29 mouse cellular contexts compared by ENCODE assay signal in genomic region chr16:29327910-29328309, GRCm38 (mm10). TPM values are rescaled to one million over a fixed set of nuclear protein-coding genes. Genes with fewer than 3 reads are reported as not detected.
"Had no signal": no experiment of that assay in that cellular context is flagged by ENCODE, and none has a peak within 500 bp of the region (broad histone marks: within the 10 kb centered on the region; RNA-seq: fewer than 3 reads in every experiment).

No protein-coding gene starts in this region.

- H3K4me2 ChIP-seq: heart, embryonic 11.5 days; heart, embryonic 13.5 days; heart, embryonic 15.5 days; hindbrain, embryonic 13.5 days; hindbrain, embryonic 15.5 days; limb, embryonic 13.5 days; limb, embryonic 15.5 days; liver, embryonic 12.5 days had no signal

- H3K36me3 ChIP-seq: heart, embryonic 13.5 days; heart, embryonic 15.5 days; hindbrain, embryonic 13.5 days; hindbrain, embryonic 15.5 days; limb, embryonic 13.5 days; limb, embryonic 15.5 days; liver, embryonic 12.5 days had no signal

- H3K4me1 ChIP-seq: heart, embryonic 13.5 days; heart, embryonic 15.5 days; limb, embryonic 15.5 days; liver, embryonic 12.5 days had no signal

- H3K27ac ChIP-seq: heart, adult 2 months; heart, embryonic 13.5 days; heart, embryonic 15.5 days; hindbrain, embryonic 13.5 days; hindbrain, embryonic 15.5 days; hindbrain, postnatal 0 days; limb, embryonic 13.5 days; limb, embryonic 15.5 days; liver, embryonic 12.5 days; liver, embryonic 14.5 days had no signal

- H3K9ac ChIP-seq: heart, embryonic 13.5 days; heart, embryonic 15.5 days; hindbrain, embryonic 13.5 days; hindbrain, embryonic 15.5 days; limb, embryonic 13.5 days; limb, embryonic 15.5 days; liver, embryonic 12.5 days; liver, embryonic 14.5 days had no signal

- DNase-seq: gastrocnemius, postnatal 14 days; gastrocnemius, postnatal 36 days; heart, adult 11 months; heart, adult 2 months; heart, postnatal 14 days; heart, postnatal 36 days; kidney, adult 11 months; kidney, adult 9 months; kidney, postnatal 25 days; layer of hippocampus, adult 9-11 months; layer of hippocampus, postnatal 36 days; left cerebral cortex, postnatal 4 days had no signal

- H3K9me3 ChIP-seq: heart, embryonic 13.5 days; heart, embryonic 15.5 days; hindbrain, embryonic 13.5 days; hindbrain, embryonic 15.5 days; limb, embryonic 13.5 days; limb, embryonic 15.5 days; liver, embryonic 12.5 days had no signal

- ATAC-seq: hindbrain, postnatal 0 days; intestine, embryonic 16.5 days; liver, embryonic 12.5 days had no signal

- H3K27me3 ChIP-seq: heart, embryonic 13.5 days; heart, embryonic 15.5 days; hindbrain, embryonic 13.5 days; hindbrain, embryonic 15.5 days; limb, embryonic 15.5 days; liver, embryonic 12.5 days had no signal

- H3K4me3 ChIP-seq: heart, adult 2 months; heart, embryonic 13.5 days; heart, embryonic 15.5 days; hindbrain, embryonic 13.5 days; hindbrain, embryonic 15.5 days; limb, embryonic 13.5 days; limb, embryonic 15.5 days; liver, embryonic 12.5 days had no signal

RNA-seq across cellular contexts. Expression of gene Atp13a5, which starts 50.6 kb away (rescaled TPM):
- polyA plus RNA-seq: heart, embryonic 11.5 days; heart, embryonic 13.5 days; heart, embryonic 15.5 days; heart, postnatal 0 days; intestine, embryonic 14.5 days; intestine, embryonic 16.5 days; large intestine, adult 2 months; limb, embryonic 11.5 days; liver, adult 2 months; liver, embryonic 12.5 days; liver, embryonic 14.5 days; liver, embryonic 16.5 days had no signal
